Mouse (Mus musculus): ENCODE data around the gene Afm. TPM values are rescaled to one million over a fixed set of nuclear protein-coding genes. Genes with fewer than 3 reads are reported as not detected.

Afm gene
- total and polyA plus RNA-seq, 2 experiments from 2014 or later = not detected

- WGBS = 25% methylated on average over 25 of the region's 25 CpGs
- DNase-seq = peak; percentile 92
- Histone ChIP-seq H3K36me3 (ENCODE audit: insufficient read depth) (no peaks in the 10 kb centered on the region), H3K9ac (peak overlapping the region; percentile 42), H3K27me3 (ENCODE audit: insufficient read depth, low read length) (no peaks in the 10 kb centered on the region), H3K4me1 (ENCODE audit: insufficient read depth) (no peaks in the 10 kb centered on the region), H3K9me3 (ENCODE audit: low read length) (no peaks in the 10 kb centered on the region), H3K4me2 (ENCODE audit: low read depth) (peak overlapping the region; percentile 66), H3K27ac (ENCODE audit: low read depth, low read length) (no peak overlapping the region), H3K4me3 (ENCODE audit: low read depth, low read length) (peak overlapping the region; percentile 35)
- peak; percentile 87 for ATAC-seq
- peak; percentile 98 for TF ChIP-seq CTCF (IDR thresholded peaks at IDR 0.05; ENCODE audit: low read depth)
Measured at GRCm38 (mm10) chr5:90588708-90589595, 70.2 kb downstream of the Afm start.

- 82% methylated on average over 10 of the region's 10 CpGs for WGBS
- ATAC-seq = no peak
- no peak overlapping the region for H3K9ac ChIP-seq
- no peak overlapping the region for H3K27ac ChIP-seq (ENCODE audit: low read depth, low read length)
- no peaks in the 10 kb centered on the region for H3K4me1 ChIP-seq (ENCODE audit: insufficient read depth)
- DNase-seq = no peak
- no peak overlapping the region for H3K4me2 ChIP-seq (ENCODE audit: low read depth)
- TF ChIP-seq CTCF (IDR thresholded peaks at IDR 0.05; ENCODE audit: low read depth) = no peak
- H3K36me3 ChIP-seq (ENCODE audit: insufficient read depth) = no peaks in the 10 kb centered on the region
- no peaks in the 10 kb centered on the region for H3K27me3 ChIP-seq (ENCODE audit: insufficient read depth, low read length)
- no peaks in the 10 kb centered on the region for H3K9me3 ChIP-seq (ENCODE audit: low read length)
- H3K4me3 ChIP-seq (ENCODE audit: low read depth, low read length) = no peak overlapping the region
Measured at GRCm38 (mm10) chr5:90590676-90591075, 71.9 kb downstream of the Afm start.

GRCm38 (mm10) chr5:90591936-90592335 lies 73.2 kb downstream of the Afm start:
- no peak overlapping the region for H3K27ac ChIP-seq (ENCODE audit: low read depth, low read length)
- no peaks in the 10 kb centered on the region for H3K36me3 ChIP-seq (ENCODE audit: insufficient read depth)
- H3K4me3 ChIP-seq (ENCODE audit: low read depth, low read length) = no peak overlapping the region
- TF ChIP-seq CTCF (IDR thresholded peaks at IDR 0.05; ENCODE audit: low read depth) = no peak
- H3K4me2 ChIP-seq (ENCODE audit: low read depth) = no peak overlapping the region
- H3K9ac ChIP-seq = no peak overlapping the region
- H3K27me3 ChIP-seq (ENCODE audit: insufficient read depth, low read length) = no peaks in the 10 kb centered on the region
- 87% methylated on average over 6 of the region's 6 CpGs for WGBS
- DNase-seq (no peak), ATAC-seq (no peak)
- no peaks in the 10 kb centered on the region for H3K4me1 ChIP-seq (ENCODE audit: insufficient read depth)
- H3K9me3 ChIP-seq (ENCODE audit: low read length) = no peaks in the 10 kb centered on the region

GRCm38 (mm10) chr5:90594945-90595344 lies 76.2 kb downstream of the Afm start:
- no peaks in the 10 kb centered on the region for H3K9me3 ChIP-seq (ENCODE audit: low read length)
- H3K4me2 ChIP-seq (ENCODE audit: low read depth) = no peak overlapping the region
- 88% methylated on average over 13 of the region's 13 CpGs for WGBS
- no peak for DNase-seq
- TF ChIP-seq CTCF (IDR thresholded peaks at IDR 0.05; ENCODE audit: low read depth) = no peak
- H3K36me3 ChIP-seq (ENCODE audit: insufficient read depth) = no peaks in the 10 kb centered on the region
- H3K4me1 ChIP-seq (ENCODE audit: insufficient read depth) = no peaks in the 10 kb centered on the region
- H3K27me3 ChIP-seq (ENCODE audit: insufficient read depth, low read length) = no peaks in the 10 kb centered on the region
- no peak for ATAC-seq
- no peak overlapping the region for H3K9ac ChIP-seq
- H3K27ac ChIP-seq (ENCODE audit: low read depth, low read length) = no peak overlapping the region
- H3K4me3 ChIP-seq (ENCODE audit: low read depth, low read length) = no peak overlapping the region

GRCm38 (mm10) chr5:90596155-90596554 lies 77.4 kb downstream of the Afm start:
- DNase-seq (no peak), ATAC-seq (no peak)
- TF ChIP-seq CTCF (IDR thresholded peaks at IDR 0.05; ENCODE audit: low read depth) = no peak
- Histone ChIP-seq H3K27ac (ENCODE audit: low read depth, low read length) (no peak overlapping the region), H3K9ac (no peak overlapping the region), H3K9me3 (ENCODE audit: low read length) (no peaks in the 10 kb centered on the region), H3K4me2 (ENCODE audit: low read depth) (no peak overlapping the region), H3K27me3 (ENCODE audit: insufficient read depth, low read length) (no peaks in the 10 kb centered on the region), H3K4me1 (ENCODE audit: insufficient read depth) (no peaks in the 10 kb centered on the region), H3K36me3 (ENCODE audit: insufficient read depth) (no peaks in the 10 kb centered on the region), H3K4me3 (ENCODE audit: low read depth, low read length) (no peak overlapping the region)
- 86% methylated on average over 6 of the region's 6 CpGs for WGBS

GRCm38 (mm10) chr5:90601469-90601868 lies 82.7 kb downstream of the Afm start:
- H3K4me1 ChIP-seq (ENCODE audit: insufficient read depth) = no peaks in the 10 kb centered on the region; the same call in 1 of the 2 replicates

More at GRCm38 (mm10) chr5:90601469-90601868, 82.7 kb downstream of the Afm start:
- TF ChIP-seq CTCF (IDR thresholded peaks at IDR 0.05; ENCODE audit: low read depth) = peak; percentile 77
- DNase-seq = peak; percentile 78
- H3K27me3 ChIP-seq (ENCODE audit: insufficient read depth, low read length) = no peaks in the 10 kb centered on the region
- H3K9me3 ChIP-seq (ENCODE audit: low read length) = no peaks in the 10 kb centered on the region
- no peak overlapping the region for H3K4me2 ChIP-seq (ENCODE audit: low read depth)
- 22% methylated on average over 6 of the region's 6 CpGs for WGBS
- peak; percentile 53 for ATAC-seq
- H3K27ac ChIP-seq (ENCODE audit: low read depth, low read length) = no peak overlapping the region
- no peak overlapping the region for H3K4me3 ChIP-seq (ENCODE audit: low read depth, low read length)
- no peaks in the 10 kb centered on the region for H3K36me3 ChIP-seq (ENCODE audit: insufficient read depth)
- H3K9ac ChIP-seq = no peak overlapping the region

Other genes with a start within 250 kb of the Afm start
- 51.4 and 68.2 TPM in 2 replicates for gene Ankrd17, start 152.4 kb upstream of the Afm start, total RNA-seq (2014; rRNA removed)
- gene Ankrd17, start 152.4 kb upstream of the Afm start, polyA plus RNA-seq (2015; fragmentation: Nextera tagmentation; extraction: Ambion mirVana) = 13.1 and 20.4 TPM in 2 replicates
- gene Gm9958, start 151.7 kb upstream of the Afm start, total RNA-seq (2014; rRNA removed) = 1.1 and 1.3 TPM in 2 replicates
- 1.8 and 2.5 TPM in 2 replicates for gene Gm9958, start 151.7 kb upstream of the Afm start, polyA plus RNA-seq (2015; fragmentation: Nextera tagmentation; extraction: Ambion mirVana)
- not detected in 2 replicates for gene Alb, start 58.0 kb upstream of the Afm start, total RNA-seq (2014; rRNA removed)
- not detected in 2 replicates for gene Alb, start 58.0 kb upstream of the Afm start, polyA plus RNA-seq (2015; fragmentation: Nextera tagmentation; extraction: Ambion mirVana)
- not detected in 2 replicates for gene Afp, start 28.2 kb upstream of the Afm start, total RNA-seq (2014; rRNA removed)
- 0.11 and 0.17 TPM in 2 replicates for gene Afp, start 28.2 kb upstream of the Afm start, polyA plus RNA-seq (2015; fragmentation: Nextera tagmentation; extraction: Ambion mirVana)
- 0.10 and 0.69 TPM in 2 replicates for gene 5830473C10Rik, start 42.2 kb downstream of the Afm start, total RNA-seq (2014; rRNA removed)
- 0.28 and 0.29 TPM in 2 replicates for gene 5830473C10Rik, start 42.2 kb downstream of the Afm start, polyA plus RNA-seq (2015; fragmentation: Nextera tagmentation; extraction: Ambion mirVana)
- gene Rassf6, start 121.7 kb downstream of the Afm start, total RNA-seq (2014; rRNA removed) = 0.76 and 1.5 TPM in 2 replicates
- 0.68 and 1.2 TPM in 2 replicates for gene Rassf6, start 121.7 kb downstream of the Afm start, polyA plus RNA-seq (2015; fragmentation: Nextera tagmentation; extraction: Ambion mirVana)
- 0.08 and 0.14 TPM in 2 replicates for gene Cxcl5, start 240.4 kb downstream of the Afm start, total RNA-seq (2014; rRNA removed)
- gene Cxcl5, start 240.4 kb downstream of the Afm start, polyA plus RNA-seq (2015; fragmentation: Nextera tagmentation; extraction: Ambion mirVana) = 0.08 and 0.30 TPM in 2 replicates
- gene Ppbp, start 249.6 kb downstream of the Afm start, total RNA-seq (2014; rRNA removed) = 0.23 and 0.43 TPM in 2 replicates
- 0.21 and 0.28 TPM in 2 replicates for gene Ppbp, start 249.6 kb downstream of the Afm start, polyA plus RNA-seq (2015; fragmentation: Nextera tagmentation; extraction: Ambion mirVana)

Data from forebrain, postnatal 0 days (tissue).